Mouse (Mus musculus): ENCODE results near the gene Plekha5.

- TF ChIP-seq POLR2A (IDR thresholded peaks at IDR 0.05; ENCODE audit: borderline replicate concordance, low read depth, low read length): no peak
- TF ChIP-seq CTCF (IDR thresholded peaks at IDR 0.05; ENCODE audit: low read depth, low read length): no peak
Measured at GRCm38 (mm10) chr6:140501841-140502240, 78.0 kb downstream of the Plekha5 start.

Measured in bone marrow macrophage, adult 2 months (primary cell).